Mouse (Mus musculus): ENCODE measurements around the gene Vmn1r34.
"Not testable (repeated sequence)": the region's sequence is repeated elsewhere in the genome, so short reads cannot be mapped to it uniquely, and the experiment has no call there.

Gene Vmn1r34

DNA sequence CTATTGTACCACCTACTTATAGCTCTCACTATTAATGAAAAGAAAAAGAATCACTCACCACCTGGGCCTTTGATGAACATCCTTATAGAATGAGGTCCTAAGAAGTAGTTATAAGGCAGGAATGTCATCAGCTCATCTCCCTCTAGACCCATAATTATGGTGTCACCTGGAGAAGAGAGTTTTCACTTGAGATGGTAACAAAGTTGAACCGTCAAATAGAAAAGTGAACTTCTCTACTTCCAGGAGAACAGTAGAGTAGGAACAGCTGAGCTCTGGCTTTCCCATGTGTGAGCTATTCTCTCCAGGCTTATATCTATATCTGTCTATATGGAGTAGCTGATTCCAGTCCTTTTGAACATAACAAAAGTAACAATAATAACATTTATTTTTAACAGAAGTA is at the start of gene Vmn1r34:
TSS of gene Vmn1r34 (minus strand) at position 101 of the 400 bp plus-strand sequence.
- no peak for DNase-seq (ENCODE audit: low read depth)

DNA sequence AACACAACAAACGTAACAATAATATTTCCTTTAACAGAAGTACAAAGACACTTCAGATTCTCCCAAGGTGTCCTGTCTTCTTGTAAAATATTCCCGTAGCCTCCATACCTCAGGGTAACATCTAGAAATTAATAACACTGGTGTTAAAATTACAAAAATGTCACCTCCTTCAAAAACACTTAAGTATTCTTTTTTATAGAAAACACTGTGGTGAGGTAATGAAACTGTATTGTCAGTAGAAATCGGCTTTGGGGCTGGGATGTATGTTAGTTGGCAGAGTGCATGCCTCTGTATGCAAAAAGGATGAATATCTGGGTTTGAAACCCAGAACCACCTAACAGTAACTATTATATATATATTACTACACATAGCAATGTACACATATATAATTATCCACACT is 42.1 kb upstream of the Vmn1r34 start, which contains the start of gene Vmn1r35:
TSS of gene Vmn1r35 (minus strand) at position 101 of the 400 bp plus-strand sequence.
- no peak for DNase-seq (ENCODE audit: low read depth)

DNA sequence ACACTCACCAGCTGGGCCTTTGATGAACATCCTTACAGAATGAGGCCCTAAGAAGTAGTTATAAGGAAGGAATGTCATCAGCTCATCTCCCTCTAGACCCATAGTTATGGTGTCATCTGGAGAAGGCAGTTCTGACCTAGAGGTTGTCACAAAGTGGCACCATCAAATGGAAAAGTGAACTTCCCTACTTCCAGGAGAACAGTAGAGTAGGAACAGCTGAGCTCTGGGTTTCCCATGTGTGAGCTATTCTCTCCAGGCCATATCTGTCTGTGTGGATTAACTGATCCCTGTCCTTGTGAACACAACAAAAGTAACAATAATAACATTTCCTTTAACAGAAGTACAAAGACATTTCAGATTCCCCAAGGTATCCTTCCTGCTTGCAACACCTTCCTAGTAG is 25.5 kb downstream of the Vmn1r34 start, which contains the start of gene Vmn1r33:
TSS of gene Vmn1r33 (minus strand) at position 101 of the 400 bp plus-strand sequence.
- DNase-seq (ENCODE audit: low read depth) = not testable (repeated sequence)

DNA sequence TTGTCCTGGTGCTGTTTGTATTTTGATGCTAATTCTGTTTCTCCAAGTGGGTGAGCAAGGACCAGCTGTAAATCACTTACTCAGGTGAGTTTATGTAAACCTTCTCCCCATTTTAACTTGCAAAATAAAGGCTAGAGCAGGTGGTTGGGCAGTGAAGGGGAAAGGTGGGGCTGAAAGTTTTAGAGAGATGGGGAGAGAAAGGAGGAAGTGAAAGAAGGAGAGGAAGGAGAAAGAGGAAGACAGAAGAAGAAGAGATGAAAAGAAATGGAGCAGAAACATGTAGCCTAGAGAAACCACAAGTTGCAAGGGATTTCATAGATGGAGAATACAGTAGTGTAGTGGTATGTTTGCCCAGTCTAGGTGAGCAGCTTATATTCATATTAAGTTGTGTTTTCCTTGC is 47.9 kb downstream of the Vmn1r34 start:
- DNase-seq (ENCODE audit: low read depth) = no peak
